17 mouse cellular contexts compared by ENCODE assay signal in genomic region chr1:128659857-128660256, GRCm38 (mm10).
DNase-seq lines count a peak whose midpoint lies in the region; ATAC-seq lines count a peak whose summit lies in the region.
"Had no signal": no experiment of that assay in that cellular context is flagged by ENCODE, and none has a peak within 500 bp of the region (broad histone marks: within the 10 kb centered on the region; RNA-seq: fewer than 3 reads in every experiment).

No protein-coding gene starts in this region.

- no peak overlapping the region for H3K4me3 ChIP-seq in forebrain, embryonic 10.5 days
- H3K4me3 ChIP-seq in forebrain, embryonic 11.5 days (ENCODE audit: low read depth, low read length) = no peak overlapping the region
- H3K4me3 ChIP-seq in hindbrain, embryonic 12.5 days = no peak overlapping the region
- H3K4me3 ChIP-seq: midbrain, embryonic 15.5 days; neural tube, embryonic 15.5 days had no signal

- peak overlapping the region; percentile 57 for H3K27ac ChIP-seq in forebrain, embryonic 10.5 days
- no peak overlapping the region for H3K27ac ChIP-seq in forebrain, embryonic 11.5 days (ENCODE audit: low read depth, low read length)
- H3K27ac ChIP-seq in hindbrain, embryonic 12.5 days = no peak overlapping the region
- H3K27ac ChIP-seq: midbrain, embryonic 15.5 days; neural tube, embryonic 15.5 days had no signal

- H3K9ac ChIP-seq in forebrain, embryonic 11.5 days (ENCODE audit: low read length) = no peak overlapping the region
- H3K9ac ChIP-seq in hindbrain, embryonic 12.5 days = no peak overlapping the region
- H3K9ac ChIP-seq: midbrain, embryonic 15.5 days; neural tube, embryonic 15.5 days had no signal

- no peak overlapping the region for H3K4me2 ChIP-seq in forebrain, embryonic 11.5 days (ENCODE audit: low read depth, low read length, severe bottlenecking)
- H3K4me2 ChIP-seq in hindbrain, embryonic 12.5 days (replicated peaks) = no peak overlapping the region
- H3K4me2 ChIP-seq: liver, embryonic 11.5 days; midbrain, embryonic 15.5 days; neural tube, embryonic 15.5 days had no signal

- H3K36me3 ChIP-seq in forebrain, embryonic 10.5 days (replicated peaks) = no peaks in the 10 kb centered on the region
- no peaks in the 10 kb centered on the region for H3K36me3 ChIP-seq in forebrain, embryonic 11.5 days (ENCODE audit: control insufficient read depth, insufficient read depth, low read length)
- no peaks in the 10 kb centered on the region for H3K36me3 ChIP-seq in hindbrain, embryonic 12.5 days
- H3K36me3 ChIP-seq: G1E; midbrain, embryonic 15.5 days; neural tube, embryonic 15.5 days had no signal

- no peak for DNase-seq in forebrain, embryonic 10.5 days (ENCODE audit: extremely low spot score, low spot score)
- no peak for DNase-seq in forebrain, embryonic 11.5 days (ENCODE audit: low spot score)
- peak; percentile 15 to 29 for DNase-seq in right cerebral cortex, adult 2 months (ENCODE audit: low spot score in 2 of 2)
- no peak for DNase-seq in right cerebral cortex, postnatal 4 days
- no peak for DNase-seq in c-Kit-positive CD71-positive TER-119-positive erythroid progenitor cells, embryonic 14.5 days (ENCODE audit: low spot score)
- DNase-seq in spleen, adult 18-20 months = no peak
- no peak for DNase-seq in gastrocnemius, postnatal 25 days
- DNase-seq: adrenal gland, adult 2 months; B cell, adult 2 months; cerebellum, adult 18-20 months; kidney, adult 18-20 months; lung, postnatal 10 days had no signal

- peaks cover 3% of the 10 kb centered on the region; the same call in 1 of the 2 replicates for H3K27me3 ChIP-seq in forebrain, embryonic 10.5 days (ENCODE audit: poor library complexity, severe bottlenecking)
- no peaks in the 10 kb centered on the region for H3K27me3 ChIP-seq in forebrain, embryonic 11.5 days (ENCODE audit: control insufficient read depth, insufficient read depth, low read length)
- no peaks in the 10 kb centered on the region for H3K27me3 ChIP-seq in hindbrain, embryonic 12.5 days
- H3K27me3 ChIP-seq: midbrain, embryonic 15.5 days; neural tube, embryonic 15.5 days had no signal

- WGBS in forebrain, embryonic 10.5 days = 46% methylated on average over 1 of the region's 1 CpGs
- 23% methylated on average over 1 of the region's 1 CpGs for WGBS in forebrain, embryonic 11.5 days
- 13% methylated on average over 1 of the region's 1 CpGs for WGBS in hindbrain, embryonic 12.5 days

- peaks cover 20% of the 10 kb centered on the region for H3K4me1 ChIP-seq in forebrain, embryonic 10.5 days
- H3K4me1 ChIP-seq in forebrain, embryonic 11.5 days (replicated peaks; ENCODE audit: control insufficient read depth, insufficient read depth, low read length) = no peaks in the 10 kb centered on the region
- peaks cover 9% of the 10 kb centered on the region for H3K4me1 ChIP-seq in hindbrain, embryonic 12.5 days
- H3K4me1 ChIP-seq: midbrain, embryonic 15.5 days; neural tube, embryonic 15.5 days had no signal

- no peaks in the 10 kb centered on the region for H3K9me3 ChIP-seq in forebrain, embryonic 10.5 days
- H3K9me3 ChIP-seq in forebrain, embryonic 11.5 days (ENCODE audit: control insufficient read depth, low read length) = no peaks in the 10 kb centered on the region
- H3K9me3 ChIP-seq in hindbrain, embryonic 12.5 days (replicated peaks) = no peaks in the 10 kb centered on the region
- H3K9me3 ChIP-seq: midbrain, embryonic 15.5 days; neural tube, embryonic 15.5 days had no signal

- ATAC-seq in forebrain, embryonic 11.5 days (replicated peaks; ENCODE audit: low FRiP score) = no peak
- 0 out of 2 replicates have a peak, but pooled peaks have one; percentile 23 for ATAC-seq in hindbrain, embryonic 12.5 days (ENCODE audit: low FRiP score)
- ATAC-seq: midbrain, embryonic 15.5 days had no signal

Comparison
In these comparisons a context has a peak if more than half of its experiments do, and no peak if none do; other contexts are left out.
1. DNase-seq: peak in right cerebral cortex, adult 2 months (2 of 2); none in forebrain, embryonic 10.5 days (single experiment), forebrain, embryonic 11.5 days (single experiment), right cerebral cortex, postnatal 4 days (single experiment), c-Kit-positive CD71-positive TER-119-positive erythroid progenitor cells, embryonic 14.5 days (single experiment), spleen, adult 18-20 months (0 of 2) and gastrocnemius, postnatal 25 days (single experiment).